Mouse (Mus musculus) lung, postnatal 0 days (tissue): ENCODE results near the gene Cbr2.

Experiments used
- CTCF ChIP-seq: IDR thresholded peaks from 2 replicates; pipeline ENCODE4 v1.5.1; 2016; ENCODE audit warnings: antibody characterized with exemption, mild to moderate bottlenecking
- EP300 ChIP-seq: IDR thresholded peaks from 2 replicates; pipeline ENCODE4 v1.6.1; 2016; ENCODE audit warnings: antibody characterized with exemption, mild to moderate bottlenecking, control low read depth

DNA sequence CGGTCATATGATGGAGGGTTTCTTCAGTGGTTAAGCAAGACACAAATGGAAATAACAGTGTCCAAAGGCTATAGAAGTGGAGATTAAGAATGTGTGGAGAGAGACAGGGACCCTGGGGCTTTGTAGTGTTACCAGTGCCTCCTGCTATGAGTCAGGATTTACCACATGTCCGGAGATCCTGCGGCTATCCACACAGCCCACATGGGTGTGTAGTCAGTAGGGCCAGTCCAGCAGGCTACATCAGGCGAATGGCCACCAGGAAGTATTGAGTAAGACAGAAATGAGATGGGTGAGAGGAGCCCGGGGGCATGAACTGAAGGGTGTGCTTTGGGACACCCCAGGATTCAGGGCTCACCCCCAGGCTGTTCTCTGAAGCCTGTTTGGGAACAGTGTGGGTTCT lies 49.2 kb downstream of the Cbr2 start:
- no peak for TF ChIP-seq CTCF
- no peak for TF ChIP-seq EP300
